Mouse (Mus musculus) hindbrain, embryonic 16.5 days (tissue): ENCODE measurements around the gene St6galnac6. TPM values are rescaled to one million over a fixed set of nuclear protein-coding genes. Genes with fewer than 3 reads are reported as not detected.

ENCODE experiments used
- ATAC-seq: fragments of 200-750 bp; cut with Nextera tagmentation; 2 replicates; pipeline ENCODE4 v1.8.0; 2017; ENCODE audit warnings: moderate TSS enrichment, moderate library complexity
- H3K27ac ChIP-seq: fragments of 300-500 bp; sonication (generic); 2 replicates; pipeline ENCODE4 v1.5.1; 2014; ENCODE audit warnings: low read depth, mild to moderate bottlenecking, control low read depth, low read length, moderate library complexity
- H3K27me3 ChIP-seq: fragments of 300-500 bp; sonication (generic); replicated peaks from 2 replicates; pipeline ENCODE4 v1.6.1; 2014; ENCODE audit warnings: low read length; ENCODE audit not compliant: control insufficient read depth, insufficient read depth
- H3K36me3 ChIP-seq: fragments of 300-500 bp; sonication (generic); 2 replicates; pipeline ENCODE4 v1.6.1; 2014; ENCODE audit warnings: mild to moderate bottlenecking, low read length, moderate library complexity, mixed read lengths; ENCODE audit not compliant: control insufficient read depth, insufficient read depth
- H3K4me1 ChIP-seq: fragments of 300-500 bp; sonication (generic); 2 replicates; pipeline ENCODE4 v1.6.1; 2014; ENCODE audit warnings: low read depth, low read length; ENCODE audit not compliant: control insufficient read depth, insufficient read depth
- H3K4me2 ChIP-seq: fragments of 300-500 bp; sonication (generic); 2 replicates; pipeline ENCODE4 v1.6.1; 2014; ENCODE audit warnings: mild to moderate bottlenecking, low read length, control low read depth, moderate library complexity
- H3K4me3 ChIP-seq: fragments of 300-500 bp; sonication (generic); 2 replicates; pipeline ENCODE4 v1.5.1; 2014; ENCODE audit warnings: mild to moderate bottlenecking, low read length, control low read depth, moderate library complexity
- H3K9ac ChIP-seq: fragments of 300-500 bp; sonication (generic); 2 replicates; pipeline ENCODE4 v1.6.1; 2014; ENCODE audit warnings: low read depth, mild to moderate bottlenecking, control low read depth, low read length, moderate library complexity
- H3K9me3 ChIP-seq: fragments of 300-500 bp; sonication (generic); 2 replicates; pipeline ENCODE4 v1.6.1; 2014; ENCODE audit warnings: mild to moderate bottlenecking, low read length, moderate library complexity; ENCODE audit not compliant: control insufficient read depth
- WGBS: fragments of 180-500 bp; shearing (Covaris S2); extraction: QIAGEN DNeasy Blood & Tissue Kit; methylation state at CpG from one replicate; pipeline ENCODE4 v1.1.7; 2014; 5-methylcytosine and 5-hydroxymethylcytosine counted together
- polyA plus RNA-seq: library from polyadenylated mRNA; unstranded; fragments of >200 nt; fragmentation: Nextera tagmentation; extraction: Ambion mirVana; gene quantifications from 2 replicates; pipeline ENCODE4 v1.2.1, GENCODE M21; 2015

St6galnac6 gene
- polyA plus RNA-seq, 1 experiment from 2014 or later = 35.4 TPM

- Histone ChIP-seq H3K4me2 (no peak overlapping the region), H3K4me1 (no peaks in the 10 kb centered on the region), H3K27ac (no peak overlapping the region), H3K9ac (no peak overlapping the region), H3K9me3 (no peaks in the 10 kb centered on the region), H3K4me3 (no peak overlapping the region), H3K36me3 (no peaks in the 10 kb centered on the region), H3K27me3 (no peaks in the 10 kb centered on the region)
- no peak for ATAC-seq
- 91% methylated on average over 1 of the region's 1 CpGs for WGBS
Measured at GRCm38 (mm10) chr2:32639632-32640031, 40.1 kb downstream of the St6galnac6 start.

- WGBS = 57% methylated on average over 6 of the region's 6 CpGs
- no peak for ATAC-seq
- no peak overlapping the region for H3K4me3 ChIP-seq
- H3K27ac ChIP-seq = no peak overlapping the region
- no peaks in the 10 kb centered on the region for H3K36me3 ChIP-seq
- no peaks in the 10 kb centered on the region for H3K4me1 ChIP-seq
- no peaks in the 10 kb centered on the region for H3K27me3 ChIP-seq
- H3K4me2 ChIP-seq = no peak overlapping the region
- no peak overlapping the region for H3K9ac ChIP-seq
- no peaks in the 10 kb centered on the region for H3K9me3 ChIP-seq
Measured at GRCm38 (mm10) chr2:32640550-32641051, 41.1 kb downstream of the St6galnac6 start.

- H3K9me3 ChIP-seq = no peaks in the 10 kb centered on the region
- H3K9ac ChIP-seq = no peak overlapping the region
- no peak overlapping the region for H3K27ac ChIP-seq
- H3K36me3 ChIP-seq = no peaks in the 10 kb centered on the region
- H3K27me3 ChIP-seq = no peaks in the 10 kb centered on the region
- no peak overlapping the region for H3K4me3 ChIP-seq
- H3K4me1 ChIP-seq = no peaks in the 10 kb centered on the region
- 81% methylated on average over 5 of the region's 5 CpGs for WGBS
- no peak overlapping the region for H3K4me2 ChIP-seq
- ATAC-seq = no peak
Measured at GRCm38 (mm10) chr2:32641810-32642209, 42.3 kb downstream of the St6galnac6 start.

- no peaks in the 10 kb centered on the region for H3K27me3 ChIP-seq
- WGBS = 57% methylated on average over 7 of the region's 7 CpGs
- no peak overlapping the region for H3K4me2 ChIP-seq
- H3K4me3 ChIP-seq = no peak overlapping the region
- no peaks in the 10 kb centered on the region for H3K4me1 ChIP-seq
- no peak overlapping the region for H3K27ac ChIP-seq
- H3K9me3 ChIP-seq = no peaks in the 10 kb centered on the region
- no peaks in the 10 kb centered on the region for H3K36me3 ChIP-seq
- no peak for ATAC-seq
- no peak overlapping the region for H3K9ac ChIP-seq
Measured at GRCm38 (mm10) chr2:32642813-32643212, 43.3 kb downstream of the St6galnac6 start.

- no peaks in the 10 kb centered on the region for H3K36me3 ChIP-seq
- no peaks in the 10 kb centered on the region for H3K9me3 ChIP-seq
- H3K27me3 ChIP-seq = no peaks in the 10 kb centered on the region
- H3K4me3 ChIP-seq = no peak overlapping the region
- H3K4me2 ChIP-seq = no peak overlapping the region
- no peak overlapping the region for H3K9ac ChIP-seq
- no peak for ATAC-seq
- no peaks in the 10 kb centered on the region for H3K4me1 ChIP-seq
- no peak overlapping the region for H3K27ac ChIP-seq
- 87% methylated on average over 9 of the region's 9 CpGs for WGBS
Measured at GRCm38 (mm10) chr2:32644083-32644482, 44.6 kb downstream of the St6galnac6 start.

GRCm38 (mm10) chr2:32644799-32645475, 45.4 kb downstream of the St6galnac6 start:
- no peaks in the 10 kb centered on the region for H3K9me3 ChIP-seq
- ATAC-seq = no peak
- 85% methylated on average over 8 of the region's 8 CpGs for WGBS

GRCm38 (mm10) chr2:32645647-32646046, 46.1 kb downstream of the St6galnac6 start:
- WGBS = 66% methylated on average over 3 of the region's 3 CpGs
- no peak overlapping the region for H3K27ac ChIP-seq
- no peaks in the 10 kb centered on the region for H3K9me3 ChIP-seq
- no peaks in the 10 kb centered on the region for H3K4me1 ChIP-seq
- H3K36me3 ChIP-seq = no peaks in the 10 kb centered on the region
- no peaks in the 10 kb centered on the region for H3K27me3 ChIP-seq
- H3K9ac ChIP-seq = no peak overlapping the region
- no peak overlapping the region for H3K4me3 ChIP-seq
- no peak overlapping the region for H3K4me2 ChIP-seq
- ATAC-seq = no peak

More at GRCm38 (mm10) chr2:32644799-32645475, 45.4 kb downstream of the St6galnac6 start:
- H3K4me2 ChIP-seq = no peak overlapping the region
- H3K27me3 ChIP-seq = no peaks in the 10 kb centered on the region
- H3K4me3 ChIP-seq = no peak overlapping the region
- no peaks in the 10 kb centered on the region for H3K36me3 ChIP-seq
- H3K9ac ChIP-seq = no peak overlapping the region
- H3K27ac ChIP-seq = no peak overlapping the region
- H3K4me1 ChIP-seq = no peaks in the 10 kb centered on the region

GRCm38 (mm10) chr2:32646379-32647056, 47.0 kb downstream of the St6galnac6 start, which contains the start of gene Eng:
Eng (plus strand) TSS chr2:32646595.
- H3K27ac ChIP-seq = peak within 1 kb of the TSS; percentile 57; the same call in 1 of the 2 replicates
- peak within 1 kb of the TSS; percentile 26 for H3K4me3 ChIP-seq
- H3K9ac ChIP-seq = peak within 1 kb of the TSS; percentile 43
- H3K4me2 ChIP-seq = peak within 1 kb of the TSS; percentile 18
- WGBS = 60% methylated on average over 31 of the region's 31 CpGs
- no peaks in the 10 kb centered on the region for H3K4me1 ChIP-seq
- no peaks in the 10 kb centered on the region for H3K27me3 ChIP-seq
- ATAC-seq = no peak
- no peaks in the 10 kb centered on the region for H3K36me3 ChIP-seq
- H3K9me3 ChIP-seq = no peaks in the 10 kb centered on the region

- ATAC-seq = no peak
- H3K27me3 ChIP-seq = no peaks in the 10 kb centered on the region
- no peaks in the 10 kb centered on the region for H3K36me3 ChIP-seq
- H3K4me3 ChIP-seq = peak overlapping the region; percentile 26
- no peaks in the 10 kb centered on the region for H3K4me1 ChIP-seq
- H3K9me3 ChIP-seq = no peaks in the 10 kb centered on the region
- H3K9ac ChIP-seq = no peak overlapping the region
- H3K27ac ChIP-seq = no peak overlapping the region; the same call in 1 of the 2 replicates
- WGBS = 83% methylated on average over 7 of the region's 7 CpGs
- peak overlapping the region; percentile 13 for H3K4me2 ChIP-seq
Measured at GRCm38 (mm10) chr2:32647366-32647765, 47.9 kb downstream of the St6galnac6 start.
